Mouse (Mus musculus): ENCODE results near the gene Suclg1. TPM values are rescaled to one million over a fixed set of nuclear protein-coding genes. Genes with fewer than 3 reads are reported as not detected.
A peak's percentile ranks its signal among the peaks of the same experiment; 100 is the strongest.

The Suclg1 gene
- polyA plus RNA-seq, 1 experiment from 2014 or later, result 139 TPM

DNA sequence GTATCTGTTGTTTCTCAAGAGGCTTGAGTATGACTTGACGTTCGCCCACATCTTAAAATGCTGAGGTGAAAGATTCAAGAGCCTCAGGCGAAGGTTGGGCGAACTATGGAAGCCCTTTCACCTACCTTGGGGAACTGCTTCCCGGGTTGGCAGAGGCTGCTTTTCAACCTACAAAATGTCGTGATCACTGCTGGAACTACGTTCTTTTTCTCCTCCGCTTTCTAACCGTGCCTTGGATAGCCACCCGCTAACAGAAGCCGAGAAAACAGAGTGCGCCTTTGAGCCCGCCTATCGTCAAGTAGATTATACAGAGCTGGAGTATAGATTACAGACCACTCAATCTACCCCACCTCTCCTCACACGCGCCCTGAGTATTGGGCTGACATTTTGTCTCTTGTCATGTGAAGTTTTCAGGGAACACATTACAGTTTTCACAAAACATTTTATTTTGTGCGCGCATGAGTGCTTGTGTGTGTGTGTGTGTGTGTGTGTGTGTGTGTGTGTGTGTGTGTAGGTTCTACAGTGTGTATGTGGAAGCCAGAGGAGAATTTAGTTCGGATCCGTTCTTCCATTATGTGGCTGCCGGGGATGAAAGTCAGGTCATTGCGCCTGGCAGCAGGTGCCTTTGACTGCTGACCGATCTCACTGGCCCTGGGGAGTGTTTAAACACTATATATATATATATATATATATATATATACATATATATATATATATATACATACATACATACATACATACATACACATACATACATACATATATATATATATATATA is 26.0 kb upstream of the Suclg1 start:
- H3K9me3 ChIP-seq (ENCODE audit: control insufficient read depth, low read length), result no peaks in the 10 kb centered on the region
- no peaks in the 10 kb centered on the region for H3K27me3 ChIP-seq (ENCODE audit: control insufficient read depth, insufficient read depth, low read length)
- peak overlapping the region; percentile 37 for H3K4me3 ChIP-seq (ENCODE audit: low read depth, low read length)
- no peaks in the 10 kb centered on the region for H3K36me3 ChIP-seq (ENCODE audit: control insufficient read depth, insufficient read depth, low read length)
- peak overlapping the region; percentile 51 for H3K9ac ChIP-seq (replicated peaks; ENCODE audit: low read depth, low read length)
- peak; percentile 77 for ATAC-seq (ENCODE audit: low read depth)
- peaks cover 3% of the 10 kb centered on the region; the same call in 1 of the 2 replicates for H3K4me1 ChIP-seq (ENCODE audit: control insufficient read depth, insufficient read depth, low read length)
- H3K4me2 ChIP-seq (ENCODE audit: low read depth, low read length), result peak overlapping the region; percentile 61
- peak overlapping the region; percentile 70 for H3K27ac ChIP-seq (ENCODE audit: low read depth, low read length)
- 29% methylated on average over 23 of the region's 23 CpGs for WGBS

DNA sequence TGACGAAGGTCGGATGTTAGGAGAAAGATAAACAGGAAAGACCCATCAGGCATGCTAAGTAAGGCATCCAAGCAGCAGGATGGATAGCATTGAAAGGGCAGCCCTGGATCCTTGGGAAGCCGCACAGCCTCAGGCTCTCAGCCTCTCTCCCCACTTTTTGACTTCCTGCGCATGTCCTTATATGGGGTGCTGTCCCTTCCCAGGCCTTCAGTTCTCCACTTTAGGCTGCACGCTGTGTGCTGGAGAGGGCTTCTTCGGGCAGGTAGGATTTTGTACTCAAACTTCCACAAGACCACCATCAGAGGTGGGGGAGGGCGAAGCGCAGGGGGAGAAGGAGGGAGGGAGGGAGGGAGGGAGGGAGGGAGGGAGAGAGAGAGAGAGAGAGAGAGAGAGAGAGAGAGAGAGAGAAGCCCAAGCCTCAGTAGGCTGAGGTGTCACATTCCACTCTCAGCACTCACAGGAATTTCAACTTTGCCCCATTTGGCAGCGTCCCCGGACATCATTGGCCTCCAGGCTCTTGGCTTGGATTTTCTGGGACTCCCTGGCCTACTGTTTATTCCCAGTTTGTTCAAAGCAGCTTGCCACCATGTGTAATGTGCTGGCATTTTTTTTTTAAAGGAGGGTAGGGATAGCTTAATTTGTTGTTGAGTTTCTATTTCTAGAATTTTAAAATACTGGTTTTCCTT is 25.2 kb upstream of the Suclg1 start:
- no peak overlapping the region for H3K9ac ChIP-seq (replicated peaks; ENCODE audit: low read depth, low read length)
- no peaks in the 10 kb centered on the region for H3K27me3 ChIP-seq (ENCODE audit: control insufficient read depth, insufficient read depth, low read length)
- H3K4me2 ChIP-seq (ENCODE audit: low read depth, low read length), result 0 out of 2 replicates have a peak overlapping the region, but pooled peaks have one; percentile 19
- no peak for ATAC-seq (ENCODE audit: low read depth)
- no peaks in the 10 kb centered on the region for H3K9me3 ChIP-seq (ENCODE audit: control insufficient read depth, low read length)
- H3K27ac ChIP-seq (ENCODE audit: low read depth, low read length), result no peak overlapping the region
- H3K4me3 ChIP-seq (ENCODE audit: low read depth, low read length), result no peak overlapping the region
- peaks cover 3% of the 10 kb centered on the region; the same call in 1 of the 2 replicates for H3K4me1 ChIP-seq (ENCODE audit: control insufficient read depth, insufficient read depth, low read length)
- no peaks in the 10 kb centered on the region for H3K36me3 ChIP-seq (ENCODE audit: control insufficient read depth, insufficient read depth, low read length)
- 22% methylated on average over 10 of the region's 10 CpGs for WGBS

DNA sequence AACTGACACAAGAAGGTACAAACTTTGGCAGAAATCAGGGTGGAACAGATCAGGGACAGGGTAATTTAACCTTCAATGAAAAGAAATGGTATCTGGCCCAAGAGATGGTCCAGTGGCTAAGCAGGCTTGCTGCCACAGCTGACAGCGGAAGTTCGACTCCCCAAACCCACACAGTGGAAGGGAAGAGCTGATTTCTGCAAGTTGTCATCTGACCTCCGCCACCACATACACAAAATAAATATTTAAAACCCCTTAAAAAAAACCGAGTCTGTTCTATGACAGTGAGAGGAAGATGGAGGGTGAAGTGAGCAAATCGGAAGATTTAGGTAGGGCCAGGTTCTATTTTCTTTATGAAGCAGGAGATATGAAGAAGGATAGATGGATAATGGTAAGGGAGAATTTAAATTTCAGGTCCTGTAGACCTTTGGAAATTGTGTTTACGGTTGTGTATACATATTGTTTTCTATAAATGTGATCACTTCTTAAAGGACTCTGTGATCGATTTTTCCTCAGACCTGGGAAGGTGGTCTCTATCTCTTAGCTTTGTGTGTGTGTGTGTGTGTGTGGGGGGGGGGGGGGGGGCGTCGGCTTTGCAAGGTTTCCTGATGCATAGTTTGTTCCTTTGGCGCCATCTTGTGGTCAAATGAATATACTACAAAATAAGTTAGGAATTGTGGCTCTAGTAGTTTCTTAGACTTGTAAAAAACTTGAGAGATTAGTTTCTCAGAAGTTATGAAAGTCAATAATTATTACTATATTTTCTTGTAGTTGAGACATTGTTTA is 20.6 kb upstream of the Suclg1 start:
- no peaks in the 10 kb centered on the region for H3K4me1 ChIP-seq (ENCODE audit: control insufficient read depth, insufficient read depth, low read length)
- H3K4me3 ChIP-seq (ENCODE audit: low read depth, low read length), result no peak overlapping the region
- no peaks in the 10 kb centered on the region for H3K9me3 ChIP-seq (ENCODE audit: control insufficient read depth, low read length)
- WGBS, result 47% methylated on average over 10 of the region's 10 CpGs
- H3K9ac ChIP-seq (replicated peaks; ENCODE audit: low read depth, low read length), result no peak overlapping the region
- no peak for ATAC-seq (ENCODE audit: low read depth)
- no peak overlapping the region for H3K4me2 ChIP-seq (ENCODE audit: low read depth, low read length)
- no peak overlapping the region for H3K27ac ChIP-seq (ENCODE audit: low read depth, low read length)
- H3K27me3 ChIP-seq (ENCODE audit: control insufficient read depth, insufficient read depth, low read length), result no peaks in the 10 kb centered on the region
- no peaks in the 10 kb centered on the region for H3K36me3 ChIP-seq (ENCODE audit: control insufficient read depth, insufficient read depth, low read length)

DNA sequence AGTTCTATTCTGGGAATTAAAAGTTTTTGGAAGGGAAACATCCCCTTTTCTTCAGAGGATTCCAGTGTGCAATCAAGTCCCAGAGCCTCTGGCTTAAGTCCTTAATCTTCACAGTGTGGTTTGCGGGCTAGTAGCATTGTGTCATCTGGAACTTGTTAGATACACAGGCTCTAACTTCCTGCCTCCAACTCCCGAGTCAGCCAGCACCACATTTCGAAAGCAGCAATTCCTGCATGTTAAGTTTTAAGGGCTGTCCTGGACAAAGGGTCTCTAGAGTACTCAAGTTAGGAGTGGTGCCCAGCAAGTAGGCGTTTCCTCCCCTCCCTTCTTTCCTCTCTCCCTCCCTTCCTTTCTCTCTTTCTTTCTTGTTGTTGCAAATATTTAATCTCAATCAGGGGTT is 19.8 kb upstream of the Suclg1 start:
- 62% methylated on average over 4 of the region's 4 CpGs for WGBS
- Histone ChIP-seq H3K27me3 (ENCODE audit: control insufficient read depth, insufficient read depth, low read length) (no peaks in the 10 kb centered on the region), H3K36me3 (ENCODE audit: control insufficient read depth, insufficient read depth, low read length) (no peaks in the 10 kb centered on the region), H3K4me2 (ENCODE audit: low read depth, low read length) (no peak overlapping the region), H3K4me1 (ENCODE audit: control insufficient read depth, insufficient read depth, low read length) (no peaks in the 10 kb centered on the region), H3K9ac (replicated peaks; ENCODE audit: low read depth, low read length) (no peak overlapping the region), H3K4me3 (ENCODE audit: low read depth, low read length) (no peak overlapping the region), H3K27ac (ENCODE audit: low read depth, low read length) (no peak overlapping the region), H3K9me3 (ENCODE audit: control insufficient read depth, low read length) (no peaks in the 10 kb centered on the region)
- ATAC-seq (ENCODE audit: low read depth), result no peak

- H3K27me3 ChIP-seq (ENCODE audit: control insufficient read depth, insufficient read depth, low read length), result no peaks in the 10 kb centered on the region
- H3K9ac ChIP-seq (replicated peaks; ENCODE audit: low read depth, low read length), result no peak overlapping the region
- H3K36me3 ChIP-seq (ENCODE audit: control insufficient read depth, insufficient read depth, low read length), result no peaks in the 10 kb centered on the region
- no peaks in the 10 kb centered on the region for H3K4me1 ChIP-seq (ENCODE audit: control insufficient read depth, insufficient read depth, low read length)
- no peak overlapping the region for H3K4me2 ChIP-seq (ENCODE audit: low read depth, low read length)
- no peaks in the 10 kb centered on the region for H3K9me3 ChIP-seq (ENCODE audit: control insufficient read depth, low read length)
- no peak overlapping the region for H3K27ac ChIP-seq (ENCODE audit: low read depth, low read length)
- 78% methylated on average over 3 of the region's 3 CpGs for WGBS
- no peak for ATAC-seq (ENCODE audit: low read depth)
- no peak overlapping the region for H3K4me3 ChIP-seq (ENCODE audit: low read depth, low read length)
These were observed 19.3 kb upstream of the Suclg1 start for GRCm38 (mm10) chr6:73228881-73229280.

DNA sequence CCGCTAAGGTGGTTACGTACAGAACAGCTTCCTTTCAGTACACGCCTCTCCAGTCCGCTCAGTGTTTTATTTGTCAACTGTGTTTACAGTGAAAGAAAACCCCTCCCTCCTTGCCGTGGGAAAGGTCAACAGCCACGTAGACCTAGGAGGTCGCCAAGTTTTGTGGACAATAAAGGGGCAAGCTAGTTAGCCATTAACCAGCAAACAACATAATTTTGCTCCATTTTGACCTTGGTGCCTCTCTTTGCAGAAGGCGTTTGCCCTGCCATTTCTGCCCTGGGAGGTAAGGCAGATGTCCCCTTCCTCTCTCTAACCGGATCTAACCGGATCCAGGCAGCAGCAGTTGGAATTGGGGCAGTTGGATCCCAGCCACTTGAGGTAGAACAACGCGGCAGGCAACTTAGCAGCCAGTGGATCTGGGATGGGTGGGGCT is 16.0 kb upstream of the Suclg1 start:
- ATAC-seq (ENCODE audit: low read depth), result no peak
- H3K4me2 ChIP-seq (ENCODE audit: low read depth, low read length), result no peak overlapping the region
- H3K27ac ChIP-seq (ENCODE audit: low read depth, low read length), result no peak overlapping the region
- WGBS, result 84% methylated on average over 12 of the region's 12 CpGs
- H3K4me3 ChIP-seq (ENCODE audit: low read depth, low read length), result no peak overlapping the region
- H3K27me3 ChIP-seq (ENCODE audit: control insufficient read depth, insufficient read depth, low read length), result no peaks in the 10 kb centered on the region
- no peak overlapping the region for H3K9ac ChIP-seq (replicated peaks; ENCODE audit: low read depth, low read length)
- H3K9me3 ChIP-seq (ENCODE audit: control insufficient read depth, low read length), result no peaks in the 10 kb centered on the region
- no peaks in the 10 kb centered on the region for H3K36me3 ChIP-seq (ENCODE audit: control insufficient read depth, insufficient read depth, low read length)
- no peaks in the 10 kb centered on the region for H3K4me1 ChIP-seq (ENCODE audit: control insufficient read depth, insufficient read depth, low read length)

DNA sequence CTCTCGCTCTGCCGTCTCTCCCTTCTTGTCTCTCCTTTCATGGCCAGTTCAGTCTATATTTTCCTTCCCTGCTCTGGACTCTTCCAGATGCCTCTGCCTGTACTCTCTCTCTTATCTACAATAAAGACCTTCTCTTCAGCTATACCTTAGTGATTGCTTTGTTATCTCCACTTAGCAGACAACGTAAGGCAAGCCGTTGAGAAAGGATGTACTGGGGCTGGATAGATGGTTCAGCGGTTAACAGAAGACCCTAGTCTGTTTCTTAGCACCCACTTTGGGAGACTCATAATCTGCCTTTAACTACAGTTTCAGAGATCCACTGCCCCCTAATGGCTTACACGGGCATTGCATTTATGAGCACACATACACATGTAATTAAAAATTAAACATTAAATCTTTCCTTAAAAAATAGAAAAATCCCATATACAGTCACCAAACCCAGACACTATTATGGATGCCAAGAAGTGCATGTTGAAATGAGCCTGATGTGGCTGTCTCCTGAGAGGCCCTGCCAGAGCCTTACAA is 14.9 kb upstream of the Suclg1 start:
- H3K27me3 ChIP-seq (ENCODE audit: control insufficient read depth, insufficient read depth, low read length), result no peaks in the 10 kb centered on the region
- H3K9ac ChIP-seq (replicated peaks; ENCODE audit: low read depth, low read length), result no peak overlapping the region
- H3K4me1 ChIP-seq (ENCODE audit: control insufficient read depth, insufficient read depth, low read length), result no peaks in the 10 kb centered on the region
- H3K4me2 ChIP-seq (ENCODE audit: low read depth, low read length), result no peak overlapping the region
- ATAC-seq (ENCODE audit: low read depth), result no peak
- H3K36me3 ChIP-seq (ENCODE audit: control insufficient read depth, insufficient read depth, low read length), result no peaks in the 10 kb centered on the region
- no peak overlapping the region for H3K27ac ChIP-seq (ENCODE audit: low read depth, low read length)
- no peak overlapping the region for H3K4me3 ChIP-seq (ENCODE audit: low read depth, low read length)
- no peaks in the 10 kb centered on the region for H3K9me3 ChIP-seq (ENCODE audit: control insufficient read depth, low read length)
- 90% methylated on average over 6 of the region's 6 CpGs for WGBS

GRCm38 (mm10) chr6:73234302-73234900 is 13.8 kb upstream of the Suclg1 start:
- Histone ChIP-seq H3K9ac (replicated peaks; ENCODE audit: low read depth, low read length) (no peak overlapping the region), H3K27ac (ENCODE audit: low read depth, low read length) (no peak overlapping the region), H3K36me3 (ENCODE audit: control insufficient read depth, insufficient read depth, low read length) (no peaks in the 10 kb centered on the region), H3K27me3 (ENCODE audit: control insufficient read depth, insufficient read depth, low read length) (no peaks in the 10 kb centered on the region), H3K9me3 (ENCODE audit: control insufficient read depth, low read length) (no peaks in the 10 kb centered on the region), H3K4me1 (ENCODE audit: control insufficient read depth, insufficient read depth, low read length) (no peaks in the 10 kb centered on the region), H3K4me2 (ENCODE audit: low read depth, low read length) (no peak overlapping the region), H3K4me3 (ENCODE audit: low read depth, low read length) (no peak overlapping the region)
- ATAC-seq (ENCODE audit: low read depth), result no peak
- 86% methylated on average over 6 of the region's 6 CpGs for WGBS
